Mouse (Mus musculus) mouse trophoblast stem cell (cell line): Measurements from ENCODE around the gene Tcf12.

Experiments
- in situ Hi-C, 2 experiments: fragments of 300-500 bp; cut with MseI, MboI; formaldehyde crosslinking; loops; 2 replicates in 1 of 2; 3 replicates in 1 of 2; pipeline ENCODE4 v1.15.1; 2025

Tcf12 gene

GRCm38 (mm10) chr9:71805646-71806421, 305.8 kb downstream of the Tcf12 start:
- in situ Hi-C loops = loop anchor here (5.0 kb wide), 2 partner anchors 159 to 164 kb away; no protein-coding TSS in a partner anchor

GRCm38 (mm10) chr9:71804116-71804515, 307.6 kb downstream of the Tcf12 start:
- in situ Hi-C loops = no loop called here

GRCm38 (mm10) chr9:71803281-71803680, 308.4 kb downstream of the Tcf12 start:
- in situ Hi-C loops = no loop called here

GRCm38 (mm10) chr9:71799598-71799997, 312.1 kb downstream of the Tcf12 start:
- in situ Hi-C loops = no loop called here

GRCm38 (mm10) chr9:71798176-71798575, 313.5 kb downstream of the Tcf12 start:
- in situ Hi-C loops = no loop called here
